Mouse (Mus musculus) heart, adult 2 months (tissue): ENCODE data around the gene Olfr2. TPM values are rescaled to one million over a fixed set of nuclear protein-coding genes. Genes with fewer than 3 reads are reported as not detected.
"Not testable (repeated sequence)": the region's sequence is repeated elsewhere in the genome, so short reads cannot be mapped to it uniquely, and the experiment has no call there.

Experiments
- DNase-seq, 2 experiments: peaks; one replicate each; pipeline ENCODE4 v3.0.0; 2021
- H3K27ac ChIP-seq: fragments of 200-600 bp; 2 replicates; pipeline ENCODE4 v1.8.1; 2022
- H3K27me3 ChIP-seq: fragments of 200-500 bp; 2 replicates; pipeline ENCODE4 v1.6.1; 2012; ENCODE audit warnings: mild to moderate bottlenecking, low read length, inconsistent platforms, mixed read lengths; ENCODE audit not compliant: control insufficient read depth, insufficient read depth
- H3K36me3 ChIP-seq: fragments of 200-500 bp; 2 replicates; pipeline ENCODE4 v1.6.1; 2012; ENCODE audit warnings: low read length, inconsistent platforms; ENCODE audit not compliant: control insufficient read depth, insufficient read depth
- H3K4me1 ChIP-seq: fragments of 200-500 bp; 2 replicates; pipeline ENCODE4 v1.6.1; 2011; ENCODE audit warnings: low read length; ENCODE audit not compliant: control insufficient read depth, insufficient read depth
- H3K4me3 ChIP-seq: fragments of 200-600 bp; 2 replicates; pipeline ENCODE4 v1.8.1; 2022
- H3K79me2 ChIP-seq: fragments of 200-500 bp; replicated peaks from 2 replicates; pipeline ENCODE4 v1.6.1; 2012; ENCODE audit warnings: mild to moderate bottlenecking, inconsistent platforms, low read length, moderate library complexity, mixed read lengths; ENCODE audit not compliant: control insufficient read depth, insufficient read depth
- H3K9ac ChIP-seq: fragments of 200-500 bp; 2 replicates; pipeline ENCODE4 v1.6.1; 2012; ENCODE audit warnings: low read depth, mild to moderate bottlenecking, control low read depth, inconsistent platforms, low read length, mixed read lengths
- CTCF ChIP-seq: fragments of 200-600 bp; IDR thresholded peaks from 2 replicates; pipeline ENCODE4 v1.8.1; 2022; ENCODE audit warnings: antibody characterized with exemption, mild to moderate bottlenecking, moderate library complexity
- EP300 ChIP-seq: fragments of 200-500 bp; IDR thresholded peaks from 2 replicates; pipeline ENCODE4 v1.6.1; 2011; ENCODE audit warnings: low read depth, low read length, control low read depth; ENCODE audit not compliant: insufficient read depth
- POLR2A ChIP-seq: fragments of 200-500 bp; IDR thresholded peaks from 2 replicates; pipeline ENCODE4 v1.6.1; 2011; ENCODE audit warnings: mild to moderate bottlenecking, low read depth, low read length, control low read depth; ENCODE audit not compliant: insufficient read depth
- WGBS: fragments of 180-500 bp; shearing (Covaris S2); methylation state at CpG from one replicate; pipeline ENCODE4 v1.1.7; 2018; 5-methylcytosine and 5-hydroxymethylcytosine counted together
- intact Hi-C: fragments of 180-260 bp; cut with DNase I; formaldehyde crosslinking; loops from one replicate; pipeline ENCODE4 v1.15.1; 2025
- polyA plus RNA-seq: library from polyadenylated mRNA; depleted of rRNA; stranded (reverse); fragments of >200 nt; gene quantifications from 2 replicates; pipeline ENCODE4 v1.2.3, GENCODE M21; 2012
- total RNA-seq, 2 experiments: library from RNA; stranded (reverse); gene quantifications; 2 replicates each; pipeline ENCODE4 v1.2.3; 2021

Olfr2 gene
- total and polyA plus RNA-seq, 3 experiments, result not detected

- no peaks in the 10 kb centered on the region for H3K36me3 ChIP-seq
- no peak within 1 kb of the TSS for H3K4me3 ChIP-seq
- TF ChIP-seq POLR2A, result no peak
- no peak for TF ChIP-seq EP300
- TF ChIP-seq CTCF, result no peak
- 73% methylated on average over 1 of the region's 1 CpGs for WGBS
- DNase-seq, result no peak
- intact Hi-C loops, result no loop called here
- no peak within 1 kb of the TSS for H3K27ac ChIP-seq
- H3K4me1 ChIP-seq, result no peaks in the 10 kb centered on the region
- no peaks in the 10 kb centered on the region for H3K27me3 ChIP-seq
- H3K9ac ChIP-seq, result no peak within 1 kb of the TSS
- no peaks in the 10 kb centered on the region for H3K79me2 ChIP-seq
Measured at GRCm38 (mm10) chr7:107030874-107031273, 25.0 kb upstream of the Olfr2 start, which contains the start of gene Olfr713. TSS of gene Olfr713 (plus strand) at chr7:107031174.

- Histone ChIP-seq H3K9ac (no peak overlapping the region), H3K4me3 (no peak overlapping the region), H3K27me3 (no peaks in the 10 kb centered on the region), H3K79me2 (no peaks in the 10 kb centered on the region), H3K27ac (no peak overlapping the region), H3K36me3 (no peaks in the 10 kb centered on the region), H3K4me1 (no peaks in the 10 kb centered on the region)
- 6% methylated on average over 3 of the region's 3 CpGs for WGBS
- intact Hi-C loops, result no loop called here
- no peak for DNase-seq
- TF ChIP-seq POLR2A, result no peak
- TF ChIP-seq CTCF, result no peak
- TF ChIP-seq EP300, result no peak
Measured at GRCm38 (mm10) chr7:107004169-107004568, 1.7 kb downstream of the Olfr2 start.

GRCm38 (mm10) chr7:107000798-107001197 is 5.1 kb downstream of the Olfr2 start:
- TF ChIP-seq EP300 (no peak), CTCF (no peak), POLR2A (no peak)
- WGBS, result 84% methylated on average over 7 of the region's 7 CpGs
- Histone ChIP-seq H3K79me2 (no peaks in the 10 kb centered on the region), H3K27me3 (no peaks in the 10 kb centered on the region), H3K4me1 (no peaks in the 10 kb centered on the region), H3K9ac (no peak overlapping the region), H3K36me3 (no peaks in the 10 kb centered on the region), H3K4me3 (no peak overlapping the region), H3K27ac (no peak overlapping the region)
- DNase-seq, result no peak
- intact Hi-C loops, result no loop called here

GRCm38 (mm10) chr7:106985236-106985635 is 20.6 kb downstream of the Olfr2 start:
- no peaks in the 10 kb centered on the region for H3K4me1 ChIP-seq
- H3K79me2 ChIP-seq, result no peaks in the 10 kb centered on the region
- H3K27me3 ChIP-seq, result no peaks in the 10 kb centered on the region
- 74% methylated on average over 3 of the region's 3 CpGs for WGBS
- no peaks in the 10 kb centered on the region for H3K36me3 ChIP-seq
- no peak overlapping the region for H3K27ac ChIP-seq
- H3K9ac ChIP-seq, result no peak overlapping the region
- H3K4me3 ChIP-seq, result no peak overlapping the region
- DNase-seq, result no peak
- intact Hi-C loops, result no loop called here
- TF ChIP-seq POLR2A (no peak), CTCF (no peak), EP300 (no peak)

- no peak within 1 kb of the TSS for H3K27ac ChIP-seq
- H3K4me3 ChIP-seq, result no peak within 1 kb of the TSS
- H3K9ac ChIP-seq, result no peak within 1 kb of the TSS
- H3K36me3 ChIP-seq, result no peaks in the 10 kb centered on the region
- no peak for TF ChIP-seq CTCF
- no peak for TF ChIP-seq EP300
- no peak for TF ChIP-seq POLR2A
- no peak for DNase-seq
- no peaks in the 10 kb centered on the region for H3K79me2 ChIP-seq
- WGBS, result 42% methylated on average over 1 of the region's 1 CpGs
- intact Hi-C loops, result no loop called here
- H3K4me1 ChIP-seq, result no peaks in the 10 kb centered on the region
- H3K27me3 ChIP-seq, result no peaks in the 10 kb centered on the region
Measured at GRCm38 (mm10) chr7:106975353-106975752, 30.5 kb downstream of the Olfr2 start, which contains the start of gene Olfr711. TSS of gene Olfr711 (minus strand) at chr7:106975453.

- H3K27ac ChIP-seq, H3K36me3 ChIP-seq, H3K4me3 ChIP-seq, H3K9ac ChIP-seq, H3K79me2 ChIP-seq, H3K27me3 ChIP-seq, intact Hi-C loops, DNase-seq, H3K4me1 ChIP-seq: not testable (repeated sequence)
- TF ChIP-seq CTCF, result peak; percentile 47
Measured at GRCm38 (mm10) chr7:106967503-106967902, 38.4 kb downstream of the Olfr2 start.
